Mouse (Mus musculus) right cerebral cortex, postnatal 10 days (tissue): Measurements from ENCODE around the gene Exd1.

Experiments
- DNase-seq, 2 experiments: peaks; one replicate each; pipeline ENCODE4 v3.0.0; 2021; ENCODE audit warnings: low spot score in 2 of 2

Exd1 gene

DNA sequence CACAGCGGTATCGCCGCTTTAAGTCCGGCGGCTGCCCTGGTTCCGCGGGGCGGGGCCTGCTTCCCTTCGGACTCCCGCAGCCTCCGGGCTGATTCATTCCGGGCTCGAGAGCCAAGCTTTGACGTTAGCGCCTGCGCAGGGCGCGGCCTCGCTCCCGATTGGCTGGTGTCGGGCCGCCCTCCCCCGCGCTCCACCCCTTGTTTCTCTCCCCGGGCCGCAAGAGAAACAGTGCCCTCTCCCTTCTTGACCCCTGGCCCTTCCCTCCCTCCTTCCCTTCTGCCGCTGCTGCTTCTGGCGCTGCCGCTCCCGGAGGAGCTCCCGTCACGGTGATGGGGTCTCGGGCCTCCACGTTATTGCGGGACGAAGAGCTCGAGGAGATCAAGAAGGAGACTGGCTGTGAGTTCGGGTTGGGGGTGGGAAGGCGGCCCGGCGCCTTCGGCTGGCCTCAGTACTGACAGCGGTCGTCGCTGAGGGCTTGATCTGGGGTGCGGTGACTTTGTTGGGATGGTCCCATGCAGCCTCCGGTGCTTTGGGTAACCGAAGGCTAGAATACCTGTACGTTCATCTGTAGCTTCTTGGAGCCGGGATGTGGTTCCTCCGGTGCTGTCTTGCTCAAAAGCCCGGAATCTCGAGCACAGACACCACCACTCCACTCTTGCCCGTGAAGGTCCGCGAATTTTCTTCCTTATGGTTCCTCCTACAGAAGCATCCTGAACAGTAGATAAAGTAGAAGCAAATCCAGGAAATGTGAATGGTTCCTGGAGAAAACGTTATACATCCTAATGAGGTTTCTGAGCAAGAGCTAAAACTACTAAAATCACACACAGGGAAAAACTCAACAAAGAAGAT lies at the start of gene Exd1, which contains the start of gene Chp1:
Gene Exd1 (minus strand): TSS at position 106 of the 849 bp plus-strand sequence.
Gene Chp1 (plus strand): TSS at position 176 of the 849 bp plus-strand sequence.
- DNase-seq, result peak; percentile 98

DNA sequence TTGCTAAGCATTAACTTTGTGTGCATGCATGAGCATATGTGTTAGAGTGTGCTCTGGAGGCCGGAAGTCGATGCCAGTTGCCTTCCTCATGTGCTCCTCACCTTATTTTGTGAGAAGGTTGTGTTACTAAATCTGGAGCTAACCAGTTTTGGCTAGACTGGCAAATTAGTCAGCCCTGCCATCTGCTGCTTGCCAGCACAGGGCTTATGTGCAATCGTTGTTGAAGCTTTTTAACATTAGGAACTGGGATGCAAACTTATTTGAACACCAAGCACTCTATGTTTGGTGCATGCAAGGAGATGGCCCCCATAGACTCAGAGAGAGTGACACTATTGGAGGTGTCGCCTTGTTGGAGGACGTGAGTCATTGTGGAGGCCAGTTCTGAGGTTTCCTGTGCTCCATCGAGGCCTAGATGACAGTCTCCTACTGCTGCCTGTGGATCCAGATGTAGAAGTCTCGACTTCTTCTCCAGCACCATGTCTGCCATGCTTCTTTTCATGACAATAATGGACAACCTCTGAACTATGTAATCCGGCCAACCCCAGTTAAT lies 49.4 kb upstream of the Exd1 start:
- DNase-seq, result no peak

DNA sequence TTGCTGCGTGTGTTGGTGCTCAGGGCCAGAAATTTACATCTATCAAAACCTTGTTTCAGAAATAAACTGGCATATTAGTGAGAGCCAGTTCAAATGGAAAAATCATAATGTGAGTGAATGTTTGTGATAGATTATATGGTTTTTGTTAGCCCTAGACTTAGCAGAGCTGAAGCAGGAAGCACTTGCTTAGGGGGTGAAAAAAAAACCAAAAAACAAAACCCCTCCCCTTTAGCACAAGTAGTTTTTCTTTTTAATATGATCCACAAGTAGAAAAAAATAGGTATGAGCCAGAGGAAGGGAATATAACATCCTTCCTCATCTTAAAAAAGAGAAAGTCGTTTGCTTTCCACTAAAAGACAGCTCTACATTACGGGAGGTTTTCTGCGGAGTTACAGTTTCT lies 47.9 kb upstream of the Exd1 start:
- no peak for DNase-seq

DNA sequence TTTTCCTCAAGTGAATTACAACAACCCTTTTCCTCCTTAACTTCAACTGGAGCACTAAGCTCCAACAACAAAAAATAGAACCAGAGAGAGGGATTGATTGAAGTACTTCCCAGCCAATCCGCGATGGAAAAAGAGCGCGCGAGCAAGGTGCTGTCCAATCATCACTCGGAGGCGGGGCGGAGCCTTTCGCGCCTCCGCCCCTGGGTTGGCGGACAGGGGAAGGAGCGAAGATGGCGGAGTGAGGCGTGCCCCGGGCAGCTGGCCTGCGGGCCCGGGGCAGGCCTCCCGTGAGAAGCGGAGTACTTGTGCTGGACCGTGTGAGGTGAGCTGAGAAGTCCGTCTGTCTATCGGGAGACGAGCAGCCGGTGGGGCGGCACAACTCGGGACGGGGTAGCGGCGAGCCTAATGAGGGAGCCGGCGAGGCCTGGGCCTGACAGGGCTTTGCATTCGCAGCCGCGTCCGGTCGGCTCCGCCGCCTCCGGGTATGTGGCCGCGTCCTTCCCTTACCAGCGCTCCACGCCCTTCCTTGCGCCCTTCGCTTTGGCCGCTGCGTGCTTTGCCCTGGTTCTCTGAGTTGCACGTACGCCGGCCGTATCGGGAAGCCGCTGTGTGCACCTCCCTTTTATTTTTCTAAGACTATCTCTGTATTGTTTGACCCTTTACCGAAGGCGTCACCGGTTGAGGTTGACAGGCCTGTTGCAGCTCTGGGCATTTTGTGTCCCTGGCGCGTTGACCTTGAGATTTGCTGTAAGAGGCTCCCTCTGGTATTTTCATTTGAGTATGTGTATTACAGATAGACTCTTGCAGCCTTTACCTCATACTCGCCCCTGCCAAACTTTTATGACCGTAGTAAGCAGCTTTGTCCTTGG lies 46.9 kb upstream of the Exd1 start:
- DNase-seq, result peak; percentile 98 to 99

DNA sequence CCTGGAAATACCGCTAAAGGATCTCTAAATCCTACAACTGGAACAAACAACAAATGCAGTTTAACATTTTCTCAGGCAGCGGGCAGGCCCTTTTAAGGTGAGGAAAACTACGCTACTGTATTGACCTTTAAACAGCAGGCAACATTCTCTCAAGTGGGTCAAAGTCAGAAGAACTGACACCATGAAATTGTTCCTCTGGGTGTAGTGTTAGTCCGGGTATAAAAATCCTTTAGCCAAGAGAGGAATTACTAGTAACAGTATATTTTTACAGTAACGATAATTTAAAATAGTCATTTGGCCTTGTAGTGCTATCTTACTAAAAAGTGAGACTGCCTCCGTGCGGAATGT lies 46.3 kb upstream of the Exd1 start:
- no peak for DNase-seq

DNA sequence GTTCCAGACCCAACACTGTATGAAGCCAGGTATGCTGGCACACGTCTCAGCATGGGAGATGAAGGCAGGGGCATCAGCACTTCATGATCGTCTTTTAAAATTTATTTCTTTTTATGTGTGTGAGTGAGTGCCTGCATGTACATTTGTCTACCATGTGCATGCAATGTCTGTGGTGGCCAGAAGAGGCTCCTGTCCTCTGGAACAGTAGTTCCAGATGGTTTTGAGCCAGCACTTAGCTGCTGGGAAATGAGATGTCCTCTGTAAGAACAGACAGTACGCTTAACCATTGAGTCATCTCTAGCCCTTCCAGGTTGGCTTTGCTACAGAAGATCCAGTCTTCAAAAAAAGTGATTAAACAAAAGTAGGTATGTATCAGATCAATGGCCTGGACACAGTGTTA lies 43.8 kb upstream of the Exd1 start:
- DNase-seq, result no peak

DNA sequence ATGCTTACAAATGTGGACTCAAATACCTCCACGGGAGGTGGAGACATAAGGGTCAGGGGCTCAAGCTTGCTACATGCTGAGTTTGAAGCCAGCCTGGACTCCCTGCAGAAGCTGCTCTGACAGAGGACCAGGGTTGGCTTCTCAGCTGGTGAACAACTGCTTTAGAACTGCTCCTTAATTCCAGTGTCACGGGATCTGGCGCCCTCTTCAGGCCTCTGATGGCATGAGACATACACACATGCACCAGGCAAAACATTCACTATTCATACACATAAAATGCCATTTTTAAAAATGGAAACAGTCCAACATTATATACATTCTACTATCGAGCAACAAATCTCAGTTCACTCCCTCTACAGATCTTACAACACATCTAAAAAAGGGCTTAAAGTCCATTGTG lies 40.0 kb upstream of the Exd1 start:
- DNase-seq, result peak in 1 of 2 experiments; percentile 51

DNA sequence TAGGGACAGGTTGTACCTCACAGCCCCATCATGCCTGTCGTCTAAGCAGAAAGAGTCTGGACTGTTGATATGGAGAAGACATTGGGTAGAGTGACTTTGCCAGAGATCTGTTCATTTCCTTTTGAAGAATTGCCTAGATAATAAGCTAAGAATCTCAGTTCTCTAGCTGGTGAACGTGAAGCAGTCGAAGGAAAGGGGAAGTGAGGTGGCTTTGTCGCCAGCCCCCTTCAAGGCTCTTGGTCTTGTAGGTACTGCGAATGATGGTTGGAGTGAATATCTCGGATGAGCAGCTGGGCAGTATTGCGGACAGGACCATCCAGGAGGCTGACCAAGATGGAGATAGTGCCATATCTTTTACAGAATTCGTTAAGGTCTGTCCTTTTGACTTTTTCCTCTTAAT lies 36.9 kb upstream of the Exd1 start:
- no peak for DNase-seq

DNA sequence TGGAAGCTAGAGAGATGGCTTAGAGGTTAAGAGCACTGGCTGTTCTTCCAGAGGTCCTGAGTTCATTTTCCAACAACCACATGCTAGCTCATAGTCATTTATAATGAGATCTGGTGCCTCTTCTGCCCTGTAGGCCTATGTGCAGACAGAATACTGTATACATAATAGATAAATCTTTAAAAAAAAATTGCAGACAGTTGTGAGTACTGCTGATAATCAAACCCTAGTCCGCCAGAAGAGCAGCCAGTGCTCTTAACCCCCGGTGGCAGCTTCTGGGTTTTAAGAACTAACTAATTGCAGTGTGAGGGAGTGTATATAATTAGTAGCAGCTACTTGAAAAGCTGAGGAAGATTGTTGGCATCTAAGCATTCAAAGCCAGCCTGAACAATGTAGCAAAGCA lies 36.0 kb upstream of the Exd1 start:
- DNase-seq, result no peak

DNA sequence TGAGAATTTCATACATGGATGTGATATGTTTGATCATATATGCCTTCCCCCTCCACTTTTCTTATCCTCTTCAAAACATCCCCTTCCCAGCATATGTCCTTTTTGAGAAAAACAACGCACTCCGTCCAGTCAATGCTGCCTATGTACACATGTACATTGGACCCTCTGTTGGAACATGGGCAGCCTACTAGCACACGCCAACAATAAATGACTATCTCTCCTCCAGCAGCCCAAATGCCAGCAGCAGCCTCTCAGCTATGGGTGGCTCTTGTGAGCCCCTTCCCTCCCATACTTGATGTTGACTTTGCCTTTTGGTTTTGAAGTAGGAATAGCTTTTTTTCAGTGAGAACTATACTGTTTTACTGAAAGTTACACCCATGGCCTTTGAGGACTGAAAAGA lies 34.1 kb upstream of the Exd1 start:
- no peak for DNase-seq

DNA sequence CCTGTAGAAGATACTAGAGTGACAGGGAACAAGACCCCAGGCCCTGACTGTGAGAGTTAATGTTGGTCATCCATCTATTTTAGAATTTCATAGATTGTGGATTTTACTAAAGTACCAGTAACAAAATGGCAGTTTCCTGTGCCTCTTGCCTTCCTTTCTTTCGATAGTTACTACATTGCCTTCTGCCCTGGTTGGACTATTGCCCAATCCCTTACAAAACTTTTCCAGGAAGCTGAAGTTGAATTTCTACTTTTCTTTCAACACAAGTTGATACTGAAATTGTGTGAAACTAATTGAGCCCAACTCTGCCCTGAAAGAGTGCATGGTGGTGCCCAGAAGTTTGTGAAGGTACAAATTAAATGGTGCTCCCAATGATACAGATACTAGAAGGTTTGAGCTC lies 25.0 kb upstream of the Exd1 start:
- DNase-seq, result no peak

DNA sequence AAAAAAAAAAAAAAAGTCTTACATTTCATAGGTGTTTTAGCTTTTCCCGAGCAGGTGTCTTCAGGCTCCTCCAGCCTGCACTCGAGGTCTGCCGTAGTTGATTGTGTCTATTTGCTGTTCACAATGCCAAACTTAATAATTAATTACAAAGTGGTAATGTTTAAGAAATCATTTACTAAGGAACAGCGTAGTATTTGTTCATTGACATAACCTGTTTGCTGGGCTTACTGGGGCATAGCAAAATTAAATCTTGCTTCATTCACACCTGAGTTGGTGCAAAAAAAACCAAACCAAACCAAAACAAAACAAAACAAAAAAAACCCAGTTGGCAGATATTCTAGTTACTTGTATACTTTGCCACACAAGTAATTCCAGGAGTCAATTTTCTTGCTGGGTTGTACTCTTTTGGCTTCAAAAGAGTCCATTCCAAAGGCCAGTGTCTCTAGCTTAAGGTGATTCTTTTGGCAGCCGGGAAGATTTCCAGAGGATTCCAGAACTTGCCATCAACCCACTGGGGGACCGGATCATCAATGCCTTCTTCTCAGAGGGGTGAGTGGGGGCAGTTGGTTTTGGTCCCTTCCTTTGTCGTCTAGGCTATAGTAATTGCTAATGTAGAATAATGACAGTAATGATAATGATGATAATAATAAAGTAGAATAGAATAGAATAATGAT lies 18.9 kb upstream of the Exd1 start:
- DNase-seq, result no peak

DNA sequence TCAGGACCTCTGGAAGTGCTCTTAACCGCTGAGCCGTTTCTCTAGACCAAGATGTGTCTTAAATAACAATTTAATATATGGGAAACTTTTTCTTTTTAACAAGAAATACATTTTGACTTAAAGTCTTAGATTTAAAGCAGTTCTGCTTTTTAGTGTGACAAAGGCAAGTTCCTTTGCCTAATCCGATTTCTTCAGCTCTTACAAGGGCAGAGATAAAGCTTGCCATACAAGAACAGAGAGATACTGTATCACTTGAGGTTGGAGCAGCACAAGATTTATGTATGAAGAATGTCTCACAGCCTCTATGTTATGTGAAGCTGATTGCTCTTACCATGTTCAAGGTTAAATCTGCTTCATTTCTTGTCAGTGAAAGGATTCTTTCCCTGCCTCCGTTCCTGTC lies 17.9 kb upstream of the Exd1 start:
- no peak for DNase-seq

DNA sequence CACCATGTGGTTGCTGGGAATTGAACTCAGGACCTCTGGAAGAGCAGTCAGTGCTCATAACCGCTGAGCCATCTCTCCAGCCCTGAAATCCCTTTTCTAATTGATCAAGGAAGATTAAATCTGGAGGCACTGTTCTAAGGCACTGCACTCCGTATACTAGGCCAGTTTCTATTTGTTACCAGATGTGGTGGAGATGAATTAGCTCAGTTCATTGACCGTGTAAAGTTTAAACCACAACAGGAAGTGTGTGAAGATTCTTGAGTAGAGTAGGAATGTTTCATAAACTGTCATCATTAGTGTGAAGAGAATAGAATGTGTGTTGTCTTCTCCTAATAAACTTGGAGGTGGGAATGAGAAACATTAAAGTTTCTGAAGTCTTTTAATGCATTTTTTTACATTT lies 14.4 kb upstream of the Exd1 start:
- no peak for DNase-seq

DNA sequence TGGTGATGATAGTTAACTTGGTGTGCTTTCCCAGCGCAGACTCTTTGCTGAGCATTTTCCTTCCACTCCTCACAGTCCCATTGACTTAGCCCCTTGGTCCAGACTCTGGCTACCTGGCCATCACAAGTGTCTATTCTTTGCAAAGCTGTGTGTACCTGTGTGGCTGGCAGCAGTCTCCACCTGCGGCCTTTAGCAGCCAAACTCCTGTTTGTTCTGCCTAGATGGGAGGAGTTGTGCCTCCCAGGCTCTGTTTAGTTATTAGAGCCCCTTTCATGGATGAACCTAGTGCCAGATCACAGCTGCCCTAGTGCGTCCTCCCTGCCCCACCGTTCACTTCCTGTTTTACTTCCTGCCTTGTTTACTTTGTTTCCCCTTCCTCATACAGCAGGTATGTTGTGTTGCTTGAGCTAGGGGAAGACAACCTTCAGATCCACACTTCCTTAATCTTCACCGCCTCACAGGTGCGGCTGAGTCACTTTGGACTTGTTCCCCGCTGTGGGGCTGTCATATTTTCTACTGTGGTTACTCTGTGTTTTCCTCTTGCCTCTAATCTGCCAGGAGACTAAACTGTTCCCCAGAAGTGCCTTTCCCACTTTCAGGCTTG lies 11.4 kb upstream of the Exd1 start:
- DNase-seq, result no peak

DNA sequence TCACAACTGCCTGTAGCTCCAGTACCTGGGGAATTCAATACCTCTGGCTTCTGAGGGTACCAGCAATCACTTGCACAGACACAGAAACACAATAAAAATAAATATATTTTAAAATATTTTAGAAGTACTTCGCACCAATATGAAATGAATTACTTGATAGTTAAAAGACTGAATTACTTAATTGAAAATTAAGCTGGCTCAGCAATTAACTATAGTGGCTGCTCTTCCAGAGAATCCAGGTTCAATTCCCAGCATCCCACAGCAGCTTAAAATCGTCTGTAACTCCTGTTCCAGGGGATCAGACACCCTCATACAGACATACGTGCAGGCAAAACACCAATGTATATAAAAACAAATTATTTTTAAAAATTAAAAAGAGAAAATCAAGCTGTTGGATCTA lies 10.6 kb upstream of the Exd1 start:
- DNase-seq, result no peak

DNA sequence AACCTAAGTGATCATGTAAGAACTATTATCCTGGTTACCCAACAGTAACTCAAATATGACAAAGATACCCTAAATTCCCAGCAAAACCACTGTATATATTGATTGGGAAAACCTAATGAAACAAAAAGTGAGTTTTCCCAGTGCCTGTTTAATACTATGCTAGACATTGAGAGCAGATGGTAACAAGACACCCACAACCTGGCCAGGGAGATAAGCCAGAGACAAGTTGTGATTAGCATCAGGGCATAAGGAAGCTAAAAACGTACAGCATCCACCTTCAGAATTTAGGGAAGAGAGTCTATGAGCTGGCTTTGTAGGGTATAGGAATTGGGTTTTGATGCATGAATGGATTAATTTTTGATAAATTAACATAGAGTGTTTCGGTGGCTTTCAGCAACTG lies 2.3 kb upstream of the Exd1 start:
- DNase-seq, result no peak

DNA sequence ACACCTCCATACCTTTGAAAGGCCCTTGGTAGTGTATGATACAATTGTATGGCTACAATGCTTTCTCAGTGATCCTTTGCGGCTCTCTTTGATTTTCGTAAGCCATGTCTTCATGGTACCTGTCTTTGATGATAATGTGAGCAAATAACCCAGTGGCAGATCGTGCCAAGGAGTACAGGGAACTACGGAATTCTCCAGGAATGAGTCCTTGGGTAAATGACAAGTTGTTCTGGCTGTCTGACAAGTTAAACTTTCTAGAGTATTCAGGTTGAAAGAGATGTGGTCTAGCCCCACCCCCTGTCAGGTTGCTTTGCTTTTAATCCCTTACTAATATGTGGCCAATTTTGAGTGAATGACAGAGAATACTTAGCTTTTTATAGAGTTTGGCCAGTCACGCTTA lies 1.3 kb upstream of the Exd1 start:
- no peak for DNase-seq

DNA sequence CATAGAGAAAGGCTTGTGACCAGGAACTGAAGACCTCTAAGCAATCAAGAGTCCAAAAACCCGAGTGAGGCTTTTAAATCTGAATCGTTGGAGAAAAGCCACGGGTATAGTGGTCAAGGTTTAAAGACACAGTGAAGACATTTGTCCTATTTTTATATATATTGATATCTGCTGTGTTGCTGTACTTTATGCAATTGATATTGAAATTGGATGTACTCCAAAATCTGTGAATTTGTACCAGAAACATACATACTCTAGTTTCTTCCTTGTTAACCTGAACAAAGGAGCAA lies 889 bp upstream of the Exd1 start:
- no peak for DNase-seq

DNA sequence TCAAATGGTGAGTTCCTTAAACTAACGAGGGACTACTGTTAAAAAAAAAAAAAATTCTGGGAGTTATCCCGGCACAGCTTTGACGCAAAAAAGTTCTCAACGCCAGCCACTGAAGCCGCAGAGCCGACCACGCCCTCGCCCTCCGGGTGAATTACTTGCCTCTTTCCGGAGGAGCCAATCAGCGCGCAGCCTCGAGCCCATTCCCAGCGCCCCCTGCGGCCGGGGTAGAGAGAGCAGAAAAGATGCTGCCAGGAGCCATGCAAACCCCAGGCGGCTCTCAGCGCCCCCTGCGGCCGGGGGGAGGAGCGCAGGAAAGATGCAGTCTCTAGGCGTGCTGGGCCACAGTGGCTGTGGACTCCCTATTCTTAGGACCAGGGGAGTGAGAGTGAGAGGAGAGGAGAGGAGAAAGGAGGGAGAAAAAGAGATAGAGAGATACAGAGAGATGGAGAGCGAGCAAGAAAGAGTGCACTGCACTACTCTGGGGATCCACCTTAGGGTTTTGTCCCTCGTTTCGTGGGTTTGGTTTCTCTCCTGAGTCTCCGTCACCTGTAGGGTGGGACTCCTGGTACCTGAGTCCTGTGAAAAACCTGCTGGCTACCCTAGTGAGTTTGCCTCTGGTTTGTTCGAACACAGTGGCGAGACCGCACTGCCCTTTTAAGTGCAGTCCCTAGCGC lies 442 bp downstream of the Exd1 start:
- DNase-seq, result peak; percentile 77 to 84

DNA sequence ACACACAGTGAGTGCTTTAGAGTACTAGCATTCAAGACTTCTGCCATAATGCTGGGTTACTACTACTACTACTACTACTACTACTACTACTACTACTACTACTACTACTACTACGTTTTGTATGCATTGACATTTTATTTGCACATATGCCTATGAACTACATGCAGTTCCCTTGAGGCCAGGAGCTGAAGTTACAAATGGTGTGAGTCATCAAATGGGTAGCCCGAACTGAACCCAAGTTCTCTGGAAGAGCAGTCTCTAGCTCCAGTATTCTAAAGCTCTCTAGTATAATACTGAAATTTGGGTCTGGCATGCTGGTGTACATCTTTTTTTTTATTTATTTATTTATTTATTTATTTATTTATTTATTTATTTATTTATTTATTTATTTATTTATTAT lies 3.8 kb downstream of the Exd1 start:
- DNase-seq, result no peak
